Mouse (Mus musculus) forebrain, embryonic 10.5 days (tissue): ENCODE data around the gene Atp23. TPM values are rescaled to one million over a fixed set of nuclear protein-coding genes. Genes with fewer than 3 reads are reported as not detected.
A peak's percentile ranks its signal among the peaks of the same experiment; 100 is the strongest.

Experiments
- DNase-seq: peaks from one replicate; pipeline ENCODE4 v3.0.0-alpha.2; 2017; ENCODE audit warnings: low spot score; ENCODE audit errors: extremely low spot score
- H3K27ac ChIP-seq: fragments of 300-500 bp; sonication (generic); 2 replicates; pipeline ENCODE4 v1.5.1; 2016; ENCODE audit warnings: mild to moderate bottlenecking
- H3K27me3 ChIP-seq: fragments of 300-500 bp; sonication (generic); 2 replicates; pipeline ENCODE4 v1.6.1; 2016; ENCODE audit warnings: mild to moderate bottlenecking; ENCODE audit not compliant: poor library complexity, severe bottlenecking
- H3K36me3 ChIP-seq: fragments of 300-500 bp; sonication (generic); replicated peaks from 2 replicates; pipeline ENCODE4 v1.6.1; 2016; ENCODE audit warnings: mild to moderate bottlenecking, moderate library complexity
- H3K4me1 ChIP-seq: fragments of 300-500 bp; sonication (generic); 2 replicates; pipeline ENCODE4 v1.6.1; 2016
- H3K4me3 ChIP-seq: fragments of 300-500 bp; sonication (generic); 2 replicates; pipeline ENCODE4 v1.5.1; 2016; ENCODE audit warnings: mild to moderate bottlenecking, moderate library complexity
- H3K9me3 ChIP-seq: fragments of 300-500 bp; sonication (generic); 2 replicates; pipeline ENCODE4 v1.6.1; 2016; ENCODE audit warnings: mild to moderate bottlenecking, moderate library complexity
- WGBS: fragments of 180-500 bp; shearing (Covaris S2); methylation state at CpG from one replicate; pipeline ENCODE4 v1.1.7; 2016; 5-methylcytosine and 5-hydroxymethylcytosine counted together
- polyA plus RNA-seq: library from polyadenylated mRNA; unstranded; fragments of >200 nt; fragmentation: Nextera tagmentation; extraction: Ambion mirVana; gene quantifications from 2 replicates; pipeline ENCODE4 v1.2.1, GENCODE M21; 2016

The Atp23 gene
- polyA plus RNA-seq, 1 experiment from 2014 or later: 19.9 TPM

DNA sequence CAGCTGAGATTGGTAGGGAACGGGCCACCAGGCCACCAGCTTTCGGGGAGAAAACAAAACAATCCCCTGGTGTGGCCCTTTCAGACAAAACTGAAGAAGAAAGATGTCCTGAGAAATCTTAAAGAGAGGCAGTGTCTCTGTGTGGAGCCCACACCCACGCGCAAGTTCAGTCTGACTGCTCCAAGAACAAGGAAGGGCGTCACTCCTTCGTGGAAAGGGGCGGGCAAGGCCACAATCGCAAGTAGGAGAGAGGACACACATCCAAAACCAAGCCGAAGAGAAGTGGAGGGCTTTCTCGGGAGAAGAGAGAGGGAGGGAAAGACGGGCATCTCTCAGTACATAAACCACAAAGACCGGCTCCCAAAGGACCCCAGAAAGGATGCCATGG, 27.7 kb upstream of the Atp23 start:
- H3K27me3 ChIP-seq: peaks cover 51% of the 10 kb centered on the region
- H3K27ac ChIP-seq: peak overlapping the region; percentile 88
- no peaks in the 10 kb centered on the region for H3K9me3 ChIP-seq
- 25% methylated on average over 12 of the region's 12 CpGs for WGBS
- H3K36me3 ChIP-seq: no peaks in the 10 kb centered on the region
- DNase-seq: no peak
- peak overlapping the region; percentile 62 for H3K4me3 ChIP-seq
- H3K4me1 ChIP-seq: peaks cover 67% of the 10 kb centered on the region

DNA sequence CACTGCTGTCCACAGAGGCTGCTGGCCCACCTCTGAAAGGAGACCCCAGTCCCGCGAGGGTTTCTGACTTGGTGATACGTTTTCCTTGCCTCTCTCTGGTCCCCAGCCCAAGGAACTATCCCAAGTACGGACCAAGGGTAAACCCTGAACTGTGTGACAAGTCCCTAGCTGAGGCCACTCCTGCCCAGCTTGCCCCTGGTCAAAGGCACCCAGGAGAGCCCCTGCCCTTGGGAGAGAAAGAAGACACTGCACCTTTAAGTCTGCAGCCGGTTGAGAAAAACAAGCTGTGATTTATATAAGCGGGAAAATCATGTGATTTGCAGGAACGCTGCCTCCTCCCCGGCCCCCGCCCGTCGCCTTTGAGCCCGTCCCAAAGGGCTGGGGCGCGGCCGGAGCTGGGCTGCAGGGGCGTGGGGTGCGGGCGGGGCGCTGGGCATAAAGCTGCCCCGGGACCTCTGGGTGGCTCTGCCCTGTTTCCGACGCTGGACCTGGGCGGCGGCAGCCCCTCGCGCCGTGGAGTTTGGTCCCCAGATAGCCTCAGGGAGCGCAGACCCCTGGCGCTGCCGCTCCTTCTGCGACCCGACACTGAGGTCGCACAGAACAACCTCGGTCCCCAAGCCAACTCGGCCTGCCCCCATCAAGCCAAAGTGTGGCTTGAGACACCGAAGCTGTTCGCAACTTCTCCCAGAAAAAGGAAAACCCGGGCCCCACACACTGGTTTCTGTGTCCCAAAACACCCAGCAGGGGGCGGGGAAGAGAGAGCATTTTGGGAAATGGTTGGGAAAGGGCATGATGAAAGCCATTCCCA, 27.1 kb upstream of the Atp23 start:
- H3K4me3 ChIP-seq: peak overlapping the region; percentile 62
- H3K27ac ChIP-seq: peak overlapping the region; percentile 88
- under 1% methylated on average over 39 of the region's 39 CpGs for WGBS
- peaks cover 51% of the 10 kb centered on the region for H3K27me3 ChIP-seq
- H3K9me3 ChIP-seq: no peaks in the 10 kb centered on the region
- DNase-seq: peak; percentile 68
- no peaks in the 10 kb centered on the region for H3K36me3 ChIP-seq
- H3K4me1 ChIP-seq: peaks cover 67% of the 10 kb centered on the region

- H3K36me3 ChIP-seq: no peaks in the 10 kb centered on the region
- peak overlapping the region; percentile 88 for H3K27ac ChIP-seq
- DNase-seq: no peak
- H3K9me3 ChIP-seq: no peaks in the 10 kb centered on the region
- H3K27me3 ChIP-seq: peaks cover 51% of the 10 kb centered on the region
- WGBS: 7% methylated on average over 11 of the region's 11 CpGs
- peak overlapping the region; percentile 62 for H3K4me3 ChIP-seq
- peaks cover 67% of the 10 kb centered on the region for H3K4me1 ChIP-seq
Measured at GRCm38 (mm10) chr10:126927101-126927961, 26.2 kb upstream of the Atp23 start.

DNA sequence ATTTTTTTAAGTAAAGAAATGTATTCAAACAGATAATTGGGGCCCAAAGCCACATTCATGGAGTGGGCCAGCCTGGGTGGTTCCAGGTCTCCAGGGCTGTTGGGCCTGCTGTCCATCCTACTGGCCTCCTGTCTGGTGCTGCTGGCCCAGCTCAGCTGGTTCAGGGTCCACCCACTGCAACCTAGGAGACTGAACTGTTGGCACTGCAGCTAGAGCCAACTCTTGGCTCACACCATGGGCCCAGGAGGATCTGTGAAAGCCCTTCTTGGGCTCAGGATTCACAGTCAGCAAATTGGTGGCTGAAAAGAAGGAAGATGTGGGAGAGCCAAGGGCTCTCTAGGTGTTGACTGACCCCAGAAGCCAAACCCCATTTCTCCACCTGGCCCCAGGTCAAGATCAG, 24.2 kb upstream of the Atp23 start:
- Histone ChIP-seq H3K4me1 (peaks cover 51% of the 10 kb centered on the region), H3K36me3 (no peaks in the 10 kb centered on the region), H3K9me3 (peaks cover 4% of the 10 kb centered on the region; the same call in 1 of the 2 replicates), H3K27me3 (peaks cover 51% of the 10 kb centered on the region), H3K4me3 (no peak overlapping the region), H3K27ac (no peak overlapping the region)
- DNase-seq: no peak

GRCm38 (mm10) chr10:126924087-126924486, 22.9 kb upstream of the Atp23 start:
- no peak overlapping the region for H3K27ac ChIP-seq
- DNase-seq: no peak
- 75% methylated on average over 3 of the region's 3 CpGs for WGBS
- no peaks in the 10 kb centered on the region for H3K36me3 ChIP-seq
- H3K27me3 ChIP-seq: peaks cover 39% of the 10 kb centered on the region
- peaks cover 38% of the 10 kb centered on the region for H3K4me1 ChIP-seq
- peaks cover 14% of the 10 kb centered on the region; the same call in 1 of the 2 replicates for H3K9me3 ChIP-seq
- no peak overlapping the region for H3K4me3 ChIP-seq

GRCm38 (mm10) chr10:126920220-126920619, 19.1 kb upstream of the Atp23 start:
- 98% methylated on average over 3 of the region's 3 CpGs for WGBS
- Histone ChIP-seq H3K27me3 (peaks cover 1% of the 10 kb centered on the region), H3K27ac (no peak overlapping the region), H3K4me1 (no peaks in the 10 kb centered on the region), H3K36me3 (no peaks in the 10 kb centered on the region), H3K4me3 (no peak overlapping the region), H3K9me3 (peaks cover 14% of the 10 kb centered on the region; the same call in 1 of the 2 replicates)
- no peak for DNase-seq

- H3K4me1 ChIP-seq: no peaks in the 10 kb centered on the region
- no peak overlapping the region for H3K27ac ChIP-seq
- H3K9me3 ChIP-seq: peaks cover 14% of the 10 kb centered on the region; the same call in 1 of the 2 replicates
- H3K4me3 ChIP-seq: peak overlapping the region; percentile 19; the same call in 1 of the 2 replicates
- WGBS: 6% methylated on average over 9 of the region's 9 CpGs
- H3K36me3 ChIP-seq: no peaks in the 10 kb centered on the region
- no peaks in the 10 kb centered on the region; the same call in 1 of the 2 replicates for H3K27me3 ChIP-seq
- peak; percentile 95 for DNase-seq
Measured at GRCm38 (mm10) chr10:126919067-126919466, 17.9 kb upstream of the Atp23 start.

DNA sequence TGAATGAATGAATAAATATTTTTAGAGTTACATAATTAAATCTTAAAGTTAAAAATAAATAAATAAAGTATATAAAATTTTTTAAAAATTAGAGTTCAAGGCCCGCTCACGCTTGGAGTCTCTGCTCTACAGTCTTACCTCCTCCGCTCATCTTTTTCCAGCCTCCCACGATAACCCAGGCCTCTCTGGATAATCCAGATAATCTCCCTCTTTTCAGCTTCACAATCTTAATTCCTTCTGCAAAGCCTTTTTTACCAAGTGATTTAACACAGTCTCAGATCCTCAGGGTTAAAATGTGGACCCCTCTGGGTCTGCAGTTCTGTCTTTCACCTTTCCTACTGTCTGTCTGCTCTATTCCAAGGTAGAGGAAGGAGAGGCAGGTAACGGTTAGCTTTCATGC, 13.1 kb upstream of the Atp23 start:
- DNase-seq: no peak
- Histone ChIP-seq H3K27me3 (no peaks in the 10 kb centered on the region; the same call in 1 of the 2 replicates), H3K4me1 (no peaks in the 10 kb centered on the region), H3K4me3 (no peak overlapping the region), H3K27ac (no peak overlapping the region), H3K36me3 (no peaks in the 10 kb centered on the region), H3K9me3 (no peaks in the 10 kb centered on the region)
- WGBS: 85% methylated on average over 5 of the region's 5 CpGs

DNA sequence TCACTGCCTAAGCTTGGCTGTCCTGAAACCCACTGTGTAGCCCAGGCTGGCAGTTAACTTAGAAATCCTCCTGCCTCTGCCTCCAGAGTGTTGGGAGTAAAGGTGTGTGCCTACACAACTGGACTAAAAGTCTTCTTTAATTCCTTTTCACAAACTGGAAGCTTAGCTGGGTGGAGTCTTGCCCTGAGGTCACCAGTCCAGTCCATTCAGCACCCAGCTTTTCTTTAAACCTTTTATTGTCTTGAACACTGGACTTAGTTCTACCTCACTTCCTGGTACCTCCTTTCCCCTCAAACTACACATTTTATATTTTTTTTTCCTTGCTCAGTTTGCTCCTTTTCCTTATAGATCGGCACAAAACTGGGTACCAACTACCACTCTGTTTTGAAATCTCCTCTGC, 10.3 kb upstream of the Atp23 start:
- H3K27me3 ChIP-seq: no peaks in the 10 kb centered on the region
- 83% methylated on average over 1 of the region's 1 CpGs for WGBS
- H3K27ac ChIP-seq: no peak overlapping the region
- H3K9me3 ChIP-seq: no peaks in the 10 kb centered on the region
- DNase-seq: no peak
- no peaks in the 10 kb centered on the region for H3K4me1 ChIP-seq
- H3K4me3 ChIP-seq: no peak overlapping the region
- no peaks in the 10 kb centered on the region for H3K36me3 ChIP-seq

GRCm38 (mm10) chr10:126906811-126907210, 5.7 kb upstream of the Atp23 start:
- Histone ChIP-seq H3K27ac (no peak overlapping the region), H3K27me3 (no peaks in the 10 kb centered on the region), H3K36me3 (no peaks in the 10 kb centered on the region), H3K4me3 (no peak overlapping the region), H3K4me1 (peaks cover 9% of the 10 kb centered on the region), H3K9me3 (no peaks in the 10 kb centered on the region)
- DNase-seq: no peak
- WGBS: 93% methylated on average over 5 of the region's 5 CpGs

- H3K36me3 ChIP-seq: no peaks in the 10 kb centered on the region
- H3K9me3 ChIP-seq: no peaks in the 10 kb centered on the region
- peaks cover 19% of the 10 kb centered on the region for H3K4me1 ChIP-seq
- no peaks in the 10 kb centered on the region for H3K27me3 ChIP-seq
- peak; percentile 95 for DNase-seq
- peak overlapping the region; percentile 88 for H3K27ac ChIP-seq
- 2% methylated on average over 30 of the region's 30 CpGs for WGBS
- H3K4me3 ChIP-seq: peak overlapping the region; percentile 60
Measured at GRCm38 (mm10) chr10:126905650-126906075, 4.5 kb upstream of the Atp23 start.

DNA sequence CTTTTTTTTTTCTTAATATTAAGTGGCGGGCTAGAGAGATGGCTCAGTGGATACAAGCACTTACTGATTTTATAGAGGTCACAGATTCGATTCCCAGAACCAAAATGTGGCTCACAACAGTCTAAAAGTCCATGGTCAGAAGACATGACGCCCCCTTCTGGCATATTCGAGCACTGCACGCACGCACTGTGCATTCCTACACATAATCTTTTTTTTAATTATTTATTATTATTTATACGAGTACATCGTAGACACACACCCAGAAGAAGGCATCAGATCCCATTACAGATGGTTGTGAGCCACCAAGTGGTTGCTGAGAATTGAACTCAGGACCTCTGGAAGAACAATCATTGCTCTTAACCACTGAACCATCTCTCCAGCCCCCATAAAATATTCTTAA, 3.9 kb upstream of the Atp23 start:
- Histone ChIP-seq H3K4me3 (peak overlapping the region; percentile 60), H3K27ac (peak overlapping the region; percentile 88), H3K4me1 (peaks cover 25% of the 10 kb centered on the region), H3K27me3 (no peaks in the 10 kb centered on the region), H3K36me3 (no peaks in the 10 kb centered on the region), H3K9me3 (no peaks in the 10 kb centered on the region)
- no peak for DNase-seq
- 72% methylated on average over 8 of the region's 8 CpGs for WGBS

DNA sequence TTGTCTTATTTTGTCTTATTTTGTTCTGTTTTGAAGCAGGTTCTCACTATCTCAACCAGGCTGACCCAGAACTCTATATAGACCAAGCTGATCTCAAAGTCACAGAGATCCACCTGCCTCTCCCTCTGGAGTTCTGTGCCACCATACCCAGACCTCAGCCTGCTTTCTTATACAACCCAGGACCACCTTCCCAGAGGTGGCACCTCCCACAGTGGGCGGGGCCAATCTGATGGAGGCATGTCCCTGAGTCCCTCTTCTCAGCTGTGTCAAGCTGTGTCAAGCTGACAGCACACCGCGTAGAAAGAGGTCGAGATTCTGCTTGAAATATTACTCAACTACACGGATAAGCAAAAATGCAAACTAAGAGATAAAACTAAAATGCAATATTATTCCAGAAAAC, 3.1 kb upstream of the Atp23 start:
- no peak for DNase-seq
- Histone ChIP-seq H3K36me3 (0 out of 2 replicates have a peak, but pooled peaks cover under 1% of the 10 kb centered on the region), H3K27ac (no peak overlapping the region), H3K4me3 (no peak overlapping the region), H3K9me3 (no peaks in the 10 kb centered on the region), H3K4me1 (peaks cover 29% of the 10 kb centered on the region), H3K27me3 (no peaks in the 10 kb centered on the region)
- 32% methylated on average over 5 of the region's 5 CpGs for WGBS
